Mouse (Mus musculus) heart, embryonic 14.5 days (tissue): ENCODE results near the gene Slc35e1. TPM values are rescaled to one million over a fixed set of nuclear protein-coding genes. Genes with fewer than 3 reads are reported as not detected.
A peak's percentile ranks its signal among the peaks of the same experiment; 100 is the strongest.

Source experiments
- ATAC-seq: fragments of 200-750 bp; cut with Nextera tagmentation; 2 replicates; pipeline ENCODE4 v1.8.0; 2017; ENCODE audit warnings: low read depth, moderate TSS enrichment; ENCODE audit not compliant: insufficient number of reproducible peaks, insufficient read depth, low FRiP score
- H3K27ac ChIP-seq, 2 experiments: fragments of 200-500 bp in 1 of 2; fragments of 300-500 bp in 1 of 2; sonication (generic) in 1 of 2; replicated peaks in 1 of 2; 2 replicates each; pipeline ENCODE4 v1.5.1; 2012 to 2014; ENCODE audit warnings: low read depth in 2 of 2, low read length in 2 of 2, control low read depth in 1 of 2, mild to moderate bottlenecking in 1 of 2, mixed read lengths in 1 of 2; ENCODE audit not compliant: control insufficient read depth in 1 of 2, insufficient read depth in 1 of 2
- H3K27me3 ChIP-seq: fragments of 300-500 bp; sonication (generic); 2 replicates; pipeline ENCODE4 v1.6.1; 2014; ENCODE audit warnings: mild to moderate bottlenecking, low read length, control low read depth; ENCODE audit not compliant: control insufficient read depth, insufficient read depth
- H3K36me3 ChIP-seq: fragments of 300-500 bp; sonication (generic); 2 replicates; pipeline ENCODE4 v1.6.1; 2014; ENCODE audit warnings: mild to moderate bottlenecking, control low read depth, low read length, mixed read lengths; ENCODE audit not compliant: control insufficient read depth, insufficient read depth
- H3K4me1 ChIP-seq, 2 experiments: fragments of 200-500 bp in 1 of 2; fragments of 300-500 bp in 1 of 2; sonication (generic) in 1 of 2; 2 replicates each; pipeline ENCODE4 v1.6.1; 2012 to 2014; ENCODE audit warnings: low read length in 2 of 2, control low read depth in 1 of 2, mixed read lengths in 1 of 2; ENCODE audit not compliant: control insufficient read depth in 2 of 2, insufficient read depth in 2 of 2
- H3K4me2 ChIP-seq: fragments of 300-500 bp; sonication (generic); 2 replicates; pipeline ENCODE4 v1.6.1; 2014; ENCODE audit warnings: mild to moderate bottlenecking, low read length
- H3K4me3 ChIP-seq, 2 experiments: fragments of 200-500 bp in 1 of 2; fragments of 300-500 bp in 1 of 2; sonication (generic) in 1 of 2; 2 replicates each; pipeline ENCODE4 v1.5.1; 2012 to 2014; ENCODE audit warnings: low read length in 2 of 2, mild to moderate bottlenecking in 2 of 2, control low read depth in 1 of 2, low read depth in 1 of 2, moderate library complexity in 1 of 2; ENCODE audit not compliant: control insufficient read depth in 1 of 2, insufficient read depth in 1 of 2
- H3K9ac ChIP-seq: fragments of 300-500 bp; sonication (generic); 2 replicates; pipeline ENCODE4 v1.6.1; 2014; ENCODE audit warnings: mild to moderate bottlenecking, low read length
- H3K9me3 ChIP-seq: fragments of 300-500 bp; sonication (generic); 2 replicates; pipeline ENCODE4 v1.6.1; 2016; ENCODE audit warnings: low read length, control low read depth; ENCODE audit not compliant: control insufficient read depth
- WGBS: fragments of 180-500 bp; shearing (Covaris S2); extraction: QIAGEN DNeasy Blood & Tissue Kit; methylation state at CpG from one replicate; pipeline ENCODE4 v1.1.7; 2014; 5-methylcytosine and 5-hydroxymethylcytosine counted together
- polyA plus RNA-seq: library from polyadenylated mRNA; unstranded; fragments of >200 nt; fragmentation: Nextera tagmentation; extraction: Ambion mirVana; gene quantifications from 2 replicates; pipeline ENCODE4 v1.2.1, GENCODE M21; 2014

Slc35e1 gene
- polyA plus RNA-seq, 1 experiment from 2014 or later: 14.8 TPM

DNA sequence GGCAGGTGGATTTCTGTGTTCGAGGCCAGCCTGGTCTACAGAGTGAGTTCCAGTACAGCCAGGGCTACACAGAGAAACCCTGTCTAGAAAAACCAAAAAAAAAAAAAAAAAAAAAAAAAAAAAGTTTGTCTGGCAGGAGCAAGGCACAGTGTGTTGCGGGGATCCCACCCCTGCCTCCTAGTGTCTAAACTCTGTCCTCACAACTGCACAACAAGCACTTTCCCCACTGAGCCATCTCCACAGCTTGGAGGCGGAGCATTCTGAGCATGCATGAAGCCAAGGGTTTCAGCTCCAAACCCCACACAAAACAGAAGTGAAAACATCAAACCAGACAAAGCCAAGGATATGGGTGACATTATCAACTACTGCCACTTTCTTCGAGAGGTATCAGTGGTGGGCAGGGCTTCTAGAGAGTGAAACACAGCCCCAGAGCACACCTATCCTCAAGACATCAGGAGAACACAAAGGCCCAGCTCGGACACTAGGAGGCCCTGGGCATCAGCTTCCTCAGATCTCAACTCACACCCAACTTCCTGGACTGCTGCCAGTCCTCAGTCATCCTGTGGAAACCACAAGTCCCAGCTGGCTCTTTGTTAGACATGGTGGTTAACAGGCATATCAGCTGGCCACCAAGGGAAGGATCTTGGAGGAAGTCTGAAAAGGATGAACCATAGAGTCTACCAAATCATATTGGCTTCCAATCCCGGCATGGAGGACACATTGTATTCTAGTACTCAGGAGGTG lies 6.8 kb downstream of the Slc35e1 start:
- 75% methylated on average over 6 of the region's 6 CpGs for WGBS
- H3K36me3 ChIP-seq: peaks cover 70% of the 10 kb centered on the region
- no peak for ATAC-seq
- H3K27me3 ChIP-seq: no peaks in the 10 kb centered on the region
- H3K4me2 ChIP-seq: no peak overlapping the region
- no peaks in the 10 kb centered on the region for H3K9me3 ChIP-seq
- H3K27ac ChIP-seq: no peak overlapping the region
- no peak overlapping the region for H3K9ac ChIP-seq
- no peak overlapping the region for H3K4me3 ChIP-seq
- no peaks in the 10 kb centered on the region for H3K4me1 ChIP-seq

DNA sequence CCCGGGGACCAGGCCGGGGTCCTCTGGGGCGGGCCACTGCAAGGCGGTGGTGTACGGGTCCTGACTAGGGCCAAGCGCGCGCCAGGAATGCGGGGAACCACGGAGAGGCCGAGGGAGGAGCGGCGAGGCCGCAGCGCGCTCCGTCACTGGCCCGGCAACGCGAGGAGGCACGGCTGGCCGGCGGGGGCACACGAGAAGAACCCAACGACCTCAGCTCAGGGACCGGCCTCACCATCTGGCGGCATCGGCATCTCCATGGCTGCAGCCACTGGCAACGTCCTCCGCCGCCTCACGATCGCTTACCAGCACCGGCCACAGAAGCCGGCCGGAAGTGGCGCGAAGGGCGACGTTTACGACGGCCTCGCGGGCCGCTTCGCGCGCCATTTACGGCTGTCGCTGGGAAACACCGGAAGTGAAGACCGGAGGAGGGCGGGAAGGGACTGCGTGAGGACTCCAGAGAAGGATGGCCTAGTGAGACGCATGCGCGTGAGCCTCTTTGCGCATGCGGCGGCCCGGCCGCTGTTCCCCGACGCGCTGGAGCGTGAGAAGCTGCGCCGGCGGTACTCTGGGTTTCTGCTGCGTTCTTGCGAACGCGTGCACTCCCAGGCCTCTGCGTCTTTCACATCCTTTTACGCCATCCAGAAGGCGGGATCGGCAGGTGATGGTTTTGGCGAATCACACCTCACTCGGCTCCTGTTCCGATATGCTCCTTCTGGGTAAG lies 17.4 kb downstream of the Slc35e1 start, which contains the start of gene Cherp:
Gene Cherp, minus strand, starts transcription at position 401 of the 721 bp plus-strand sequence.
- Histone ChIP-seq H3K4me2 (peak within 1 kb of the TSS; percentile 99), H3K4me1 (peaks cover 4 to 19% of the 10 kb centered on the region in 2 experiments; a peak in 3 of 4 replicates), H3K36me3 (peaks cover 37% of the 10 kb centered on the region), H3K9me3 (no peaks in the 10 kb centered on the region), H3K4me3 (peak within 1 kb of the TSS; percentile 87 to 95), H3K9ac (peak within 1 kb of the TSS; percentile 89), H3K27ac (peak within 1 kb of the TSS; percentile 85 to 87), H3K27me3 (no peaks in the 10 kb centered on the region)
- WGBS: under 1% methylated on average over 75 of the region's 80 CpGs
- peak; percentile 94 for ATAC-seq

DNA sequence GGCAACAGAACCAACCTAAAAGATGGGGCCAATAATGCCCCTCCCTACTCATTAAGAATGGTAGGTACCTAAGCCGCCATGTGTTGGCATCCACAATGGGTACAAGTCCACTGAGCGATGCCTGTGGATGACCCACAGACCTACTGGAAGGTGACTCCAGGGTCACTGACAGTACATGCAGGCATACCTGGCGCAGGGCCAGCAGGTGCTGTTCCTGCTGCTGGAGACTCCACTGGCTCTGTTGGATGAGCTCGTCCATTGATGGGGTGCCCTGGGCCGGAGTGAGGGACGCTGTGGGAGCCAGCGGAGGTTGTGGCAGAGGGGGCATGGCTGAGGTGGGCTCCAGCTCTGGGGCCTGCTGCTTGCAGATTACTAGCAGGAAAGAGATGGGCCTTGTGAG lies 21.7 kb downstream of the Slc35e1 start:
- H3K27ac ChIP-seq: no peak overlapping the region
- no peak for ATAC-seq
- H3K4me3 ChIP-seq: no peak overlapping the region
- no peaks in the 10 kb centered on the region for H3K27me3 ChIP-seq
- no peak overlapping the region for H3K4me2 ChIP-seq
- peaks cover 0 to 12% of the 10 kb centered on the region in 2 experiments; a peak in 2 of 4 replicates for H3K4me1 ChIP-seq
- no peaks in the 10 kb centered on the region for H3K9me3 ChIP-seq
- 87% methylated on average over 7 of the region's 7 CpGs for WGBS
- peaks cover 80% of the 10 kb centered on the region for H3K36me3 ChIP-seq
- no peak overlapping the region for H3K9ac ChIP-seq

DNA sequence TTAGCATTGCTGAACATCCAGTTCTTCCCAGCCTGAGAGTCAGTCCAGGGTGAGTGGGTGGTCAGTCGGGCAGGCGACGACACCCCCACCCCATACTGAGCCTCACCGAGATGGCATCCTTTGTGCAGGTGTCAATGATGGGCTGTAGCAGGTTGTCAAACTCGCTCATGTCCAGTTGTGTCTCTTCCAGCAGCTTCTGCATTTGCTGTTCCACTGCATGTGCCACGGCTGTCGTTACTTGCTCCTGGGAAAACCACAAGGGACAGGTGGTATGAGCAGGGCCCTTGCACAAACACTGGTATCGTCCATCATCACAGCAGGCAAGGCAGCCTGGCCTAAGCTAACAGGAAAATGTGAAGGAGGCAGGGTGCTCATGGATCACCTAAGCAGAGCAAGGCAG lies 22.4 kb downstream of the Slc35e1 start:
- WGBS: 91% methylated on average over 8 of the region's 8 CpGs
- no peak overlapping the region for H3K9ac ChIP-seq
- H3K4me1 ChIP-seq: peaks cover 0 to 11% of the 10 kb centered on the region in 2 experiments; a peak in 2 of 4 replicates
- ATAC-seq: no peak
- no peak overlapping the region for H3K27ac ChIP-seq
- H3K27me3 ChIP-seq: no peaks in the 10 kb centered on the region
- peaks cover 87% of the 10 kb centered on the region for H3K36me3 ChIP-seq
- no peaks in the 10 kb centered on the region for H3K9me3 ChIP-seq
- no peak overlapping the region for H3K4me3 ChIP-seq
- H3K4me2 ChIP-seq: no peak overlapping the region

DNA sequence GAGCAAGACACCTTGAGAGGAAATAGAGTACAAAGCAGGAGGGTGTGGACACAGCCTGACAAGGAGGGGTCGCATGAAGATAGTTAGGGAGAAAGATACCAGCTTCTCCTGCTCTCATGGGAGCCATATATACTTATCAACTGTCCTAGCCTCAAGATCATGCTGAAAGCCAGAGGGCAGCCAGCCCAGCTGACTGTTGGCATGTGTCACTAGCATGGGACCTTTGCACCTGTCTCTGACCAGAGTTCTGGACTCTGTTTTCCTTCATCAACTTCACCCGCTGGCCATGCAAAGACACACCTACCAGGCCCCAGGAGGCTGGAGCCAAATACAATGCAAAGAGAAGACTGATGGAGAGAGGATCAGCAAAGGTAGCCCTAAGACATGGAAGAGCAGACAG lies 23.2 kb downstream of the Slc35e1 start:
- H3K9ac ChIP-seq: no peak overlapping the region
- no peak for ATAC-seq
- no peak overlapping the region for H3K4me3 ChIP-seq
- H3K4me1 ChIP-seq: peaks cover 0 to 9% of the 10 kb centered on the region in 2 experiments; a peak in 2 of 4 replicates
- H3K36me3 ChIP-seq: peaks cover 94% of the 10 kb centered on the region
- H3K27me3 ChIP-seq: no peaks in the 10 kb centered on the region
- no peak overlapping the region for H3K27ac ChIP-seq
- 86% methylated on average over 2 of the region's 2 CpGs for WGBS
- H3K4me2 ChIP-seq: no peak overlapping the region
- H3K9me3 ChIP-seq: no peaks in the 10 kb centered on the region

DNA sequence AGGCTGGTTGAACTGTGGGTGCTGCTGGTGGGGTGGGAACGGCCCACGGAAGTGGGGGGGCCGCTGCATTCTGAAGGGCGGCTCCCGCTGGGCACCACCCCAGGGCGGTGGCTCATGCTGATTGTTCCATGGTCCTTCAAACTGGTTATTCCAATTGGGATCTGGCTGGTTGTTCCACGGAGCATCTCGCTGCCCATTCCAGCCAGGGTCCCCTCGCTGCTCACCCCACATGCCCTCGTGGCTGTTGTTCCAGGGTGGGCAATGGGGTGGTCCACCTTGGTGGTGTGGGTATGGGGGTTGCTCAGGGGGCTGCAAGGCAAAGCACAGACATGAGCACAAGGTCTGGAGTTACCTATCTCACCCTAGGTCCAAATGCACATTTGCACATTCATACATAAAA lies 28.2 kb downstream of the Slc35e1 start:
- ATAC-seq: no peak
- Histone ChIP-seq H3K4me1 (no peaks in the 10 kb centered on the region), H3K9me3 (no peaks in the 10 kb centered on the region), H3K27me3 (no peaks in the 10 kb centered on the region), H3K4me2 (no peak overlapping the region), H3K36me3 (peaks cover 100% of the 10 kb centered on the region), H3K9ac (no peak overlapping the region), H3K4me3 (no peak overlapping the region), H3K27ac (no peak overlapping the region)
- WGBS: 97% methylated on average over 10 of the region's 10 CpGs

DNA sequence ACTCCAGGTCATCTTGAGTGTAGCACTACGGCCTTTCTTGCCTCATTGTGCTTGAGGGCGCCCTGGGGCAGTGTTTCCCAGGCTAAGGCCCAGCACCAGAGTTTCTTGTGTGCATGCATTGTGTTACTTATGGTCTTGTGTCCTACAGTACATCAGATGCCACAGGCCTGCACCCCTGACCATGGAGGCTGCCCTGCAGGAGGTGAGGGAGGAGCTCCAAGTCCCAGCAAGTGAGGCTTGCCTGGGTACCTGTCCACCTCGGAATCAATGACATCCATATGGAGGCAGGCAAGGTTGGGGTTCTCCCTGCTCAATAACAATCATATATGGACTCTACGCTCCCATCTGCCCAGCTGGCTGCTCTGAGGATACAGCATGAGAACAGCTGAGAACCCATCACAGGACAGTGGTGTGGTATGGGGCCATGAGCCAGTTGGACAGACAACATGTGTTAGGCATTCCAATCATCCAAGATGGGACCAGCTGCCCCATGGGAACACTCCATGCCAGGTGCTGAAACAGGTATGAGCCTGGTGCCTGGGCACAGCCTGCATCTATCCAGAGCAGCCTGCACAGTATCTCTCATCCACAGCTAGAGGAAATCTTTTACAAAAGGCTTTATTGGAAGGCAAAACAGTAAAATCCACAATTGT lies 32.4 kb downstream of the Slc35e1 start:
- Histone ChIP-seq H3K27ac (no peak overlapping the region), H3K4me3 (no peak overlapping the region), H3K9me3 (no peaks in the 10 kb centered on the region), H3K9ac (no peak overlapping the region), H3K36me3 (peaks cover 84% of the 10 kb centered on the region), H3K4me1 (no peaks in the 10 kb centered on the region; a peak in 1 of 4 replicates), H3K27me3 (no peaks in the 10 kb centered on the region), H3K4me2 (no peak overlapping the region)
- ATAC-seq: no peak
- 86% methylated on average over 4 of the region's 4 CpGs for WGBS
